Mouse (Mus musculus) heart, adult 2 months (tissue): Measurements from ENCODE around the gene Pms2.

Experiments used
- CTCF ChIP-seq: fragments of 200-600 bp; IDR thresholded peaks from 2 replicates; pipeline ENCODE4 v1.8.1; 2022; ENCODE audit warnings: antibody characterized with exemption, mild to moderate bottlenecking, moderate library complexity
- POLR2A ChIP-seq: fragments of 200-500 bp; IDR thresholded peaks from 2 replicates; pipeline ENCODE4 v1.6.1; 2011; ENCODE audit warnings: mild to moderate bottlenecking, low read depth, low read length, control low read depth; ENCODE audit not compliant: insufficient read depth

- no peak for TF ChIP-seq CTCF
- TF ChIP-seq POLR2A: no peak
These were observed 6.0 kb upstream of the Pms2 start for GRCm38 (mm10) chr5:143903813-143904212.
